Mouse (Mus musculus) forebrain, embryonic 16.5 days (tissue): Measurements from ENCODE around the gene Syt8. TPM values are rescaled to one million over a fixed set of nuclear protein-coding genes. Genes with fewer than 3 reads are reported as not detected.

Experiments
- ATAC-seq: fragments of 200-750 bp; cut with Nextera tagmentation; 2 replicates; pipeline ENCODE4 v1.8.0; 2017; ENCODE audit warnings: mild to moderate bottlenecking, moderate library complexity
- H3K27ac ChIP-seq: fragments of 300-500 bp; sonication (generic); 2 replicates; pipeline ENCODE4 v1.5.1; 2014; ENCODE audit warnings: low read length, control low read depth
- H3K27me3 ChIP-seq: fragments of 300-500 bp; sonication (generic); replicated peaks from 2 replicates; pipeline ENCODE4 v1.6.1; 2014; ENCODE audit warnings: low read length; ENCODE audit not compliant: control insufficient read depth, insufficient read depth
- H3K36me3 ChIP-seq: fragments of 300-500 bp; sonication (generic); 2 replicates; pipeline ENCODE4 v1.6.1; 2014; ENCODE audit not compliant: control insufficient read depth, insufficient read depth
- H3K4me1 ChIP-seq: fragments of 300-500 bp; sonication (generic); replicated peaks from 2 replicates; pipeline ENCODE4 v1.6.1; 2014; ENCODE audit warnings: low read length; ENCODE audit not compliant: control insufficient read depth, insufficient read depth
- H3K4me2 ChIP-seq: fragments of 300-500 bp; sonication (generic); 2 replicates; pipeline ENCODE4 v1.6.1; 2014; ENCODE audit warnings: mild to moderate bottlenecking, low read length, control low read depth
- H3K4me3 ChIP-seq: fragments of 300-500 bp; sonication (generic); replicated peaks from 2 replicates; pipeline ENCODE4 v1.5.1; 2014; ENCODE audit warnings: mild to moderate bottlenecking, low read length, control low read depth
- H3K9ac ChIP-seq: fragments of 300-500 bp; sonication (generic); replicated peaks from 2 replicates; pipeline ENCODE4 v1.6.1; 2014; ENCODE audit warnings: low read depth, low read length, control low read depth
- H3K9me3 ChIP-seq: fragments of 300-500 bp; sonication (generic); 2 replicates; pipeline ENCODE4 v1.6.1; 2016; ENCODE audit warnings: low read length; ENCODE audit not compliant: control insufficient read depth
- WGBS: fragments of 180-500 bp; shearing (Covaris S2); extraction: QIAGEN DNeasy Blood & Tissue Kit; methylation state at CpG from one replicate; pipeline ENCODE4 v1.1.7; 2014; 5-methylcytosine and 5-hydroxymethylcytosine counted together
- polyA plus RNA-seq: library from polyadenylated mRNA; unstranded; fragments of >200 nt; fragmentation: Nextera tagmentation; extraction: Ambion mirVana; gene quantifications from 2 replicates; pipeline ENCODE4 v1.2.1, GENCODE M21; 2015

Gene Syt8
- polyA plus RNA-seq, 1 experiment from 2014 or later = not detected

- ATAC-seq = no peak
- WGBS = 90% methylated on average over 5 of the region's 5 CpGs
- H3K36me3 ChIP-seq = no peaks in the 10 kb centered on the region
- no peak overlapping the region for H3K4me2 ChIP-seq
- H3K9ac ChIP-seq = no peak overlapping the region
- no peaks in the 10 kb centered on the region for H3K9me3 ChIP-seq
- H3K4me1 ChIP-seq = no peaks in the 10 kb centered on the region
- H3K27ac ChIP-seq = no peak overlapping the region
- no peaks in the 10 kb centered on the region for H3K27me3 ChIP-seq
- H3K4me3 ChIP-seq = no peak overlapping the region
Measured at GRCm38 (mm10) chr7:142419887-142420286, 14.8 kb upstream of the Syt8 start.

GRCm38 (mm10) chr7:142421826-142422225 is 12.8 kb upstream of the Syt8 start:
- 71% methylated on average over 2 of the region's 2 CpGs for WGBS
- Histone ChIP-seq H3K4me1 (no peaks in the 10 kb centered on the region), H3K27me3 (no peaks in the 10 kb centered on the region), H3K9ac (no peak overlapping the region), H3K4me3 (no peak overlapping the region), H3K9me3 (no peaks in the 10 kb centered on the region), H3K27ac (no peak overlapping the region), H3K4me2 (no peak overlapping the region), H3K36me3 (no peaks in the 10 kb centered on the region)
- ATAC-seq = no peak

DNA sequence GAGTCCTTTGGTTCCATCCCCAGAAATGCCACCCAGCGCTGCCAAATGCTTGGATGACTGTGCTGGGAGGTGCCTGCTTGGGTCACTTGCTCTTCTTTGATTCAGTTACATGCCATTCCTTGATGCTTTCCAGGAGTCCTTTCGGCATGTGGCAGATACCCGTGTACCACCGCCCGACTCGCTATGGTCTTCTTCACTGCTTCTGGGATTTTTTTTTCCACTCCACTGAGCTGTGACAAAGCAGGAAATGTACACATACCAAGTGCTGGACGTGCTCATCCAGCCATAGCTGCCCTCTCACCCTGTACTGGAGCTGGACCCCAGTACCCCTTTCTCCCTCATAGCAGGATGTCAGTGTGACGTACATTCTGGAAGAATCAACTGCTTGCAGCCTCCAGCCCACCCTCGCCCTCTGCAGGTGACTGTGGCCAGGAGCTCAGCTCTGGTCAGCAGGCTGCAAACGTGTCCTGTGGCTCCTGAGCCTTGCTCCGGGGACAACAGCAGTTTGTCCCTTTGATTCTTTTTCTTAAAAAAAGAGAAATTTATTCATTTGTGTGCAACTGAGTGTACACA is 8.9 kb upstream of the Syt8 start:
- H3K9ac ChIP-seq = no peak overlapping the region
- no peaks in the 10 kb centered on the region for H3K36me3 ChIP-seq
- WGBS = 60% methylated on average over 11 of the region's 11 CpGs
- H3K4me3 ChIP-seq = no peak overlapping the region
- H3K27ac ChIP-seq = no peak overlapping the region
- no peaks in the 10 kb centered on the region for H3K27me3 ChIP-seq
- no peaks in the 10 kb centered on the region for H3K9me3 ChIP-seq
- H3K4me2 ChIP-seq = no peak overlapping the region
- peaks cover 9% of the 10 kb centered on the region for H3K4me1 ChIP-seq
- no peak for ATAC-seq

GRCm38 (mm10) chr7:142428213-142428612 is 6.4 kb upstream of the Syt8 start:
- no peak overlapping the region for H3K9ac ChIP-seq
- H3K27ac ChIP-seq = no peak overlapping the region
- H3K9me3 ChIP-seq = no peaks in the 10 kb centered on the region
- H3K4me2 ChIP-seq = no peak overlapping the region
- H3K4me1 ChIP-seq = peaks cover 10% of the 10 kb centered on the region
- 9% methylated on average over 7 of the region's 7 CpGs for WGBS
- peak; percentile 55; the same call in 1 of the 2 replicates for ATAC-seq
- H3K4me3 ChIP-seq = no peak overlapping the region
- H3K27me3 ChIP-seq = no peaks in the 10 kb centered on the region
- no peaks in the 10 kb centered on the region for H3K36me3 ChIP-seq

GRCm38 (mm10) chr7:142430160-142430678 is 4.4 kb upstream of the Syt8 start:
- Histone ChIP-seq H3K4me2 (peak overlapping the region; percentile 18; the same call in 1 of the 2 replicates), H3K27ac (no peak overlapping the region), H3K4me3 (no peak overlapping the region), H3K9me3 (no peaks in the 10 kb centered on the region), H3K4me1 (peaks cover 10% of the 10 kb centered on the region), H3K9ac (peak overlapping the region; percentile 14; the same call in 1 of the 2 replicates), H3K36me3 (no peaks in the 10 kb centered on the region), H3K27me3 (no peaks in the 10 kb centered on the region)
- ATAC-seq = peak; percentile 80
- WGBS = 20% methylated on average over 12 of the region's 12 CpGs

DNA sequence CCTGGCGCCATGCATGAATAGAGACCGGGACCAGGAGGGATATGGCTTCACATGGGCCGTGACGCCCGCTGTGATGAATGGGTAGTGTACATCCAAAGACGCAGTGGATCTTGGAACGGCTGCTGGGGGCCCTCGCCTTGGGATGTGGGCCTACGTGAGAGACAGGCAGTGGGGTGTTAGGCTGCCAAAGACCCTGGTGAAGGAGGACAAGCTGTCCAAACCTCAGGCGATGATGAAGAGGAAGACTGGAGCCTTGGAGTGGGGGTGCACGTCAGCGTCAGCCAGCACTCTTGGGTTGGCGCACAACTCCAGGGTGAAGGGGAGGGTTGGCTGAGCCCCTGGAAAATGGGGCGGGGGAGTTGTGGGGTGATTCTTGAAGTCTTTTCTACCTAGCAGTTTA is 3.5 kb upstream of the Syt8 start:
- 92% methylated on average over 14 of the region's 14 CpGs for WGBS
- Histone ChIP-seq H3K27me3 (no peaks in the 10 kb centered on the region), H3K4me2 (no peak overlapping the region), H3K9ac (no peak overlapping the region), H3K4me3 (no peak overlapping the region), H3K27ac (no peak overlapping the region), H3K36me3 (no peaks in the 10 kb centered on the region), H3K4me1 (peaks cover 10% of the 10 kb centered on the region), H3K9me3 (no peaks in the 10 kb centered on the region)
- no peak for ATAC-seq

- WGBS = 57% methylated on average over 19 of the region's 19 CpGs
Measured at GRCm38 (mm10) chr7:142433623-142434022, 1.0 kb upstream of the Syt8 start.

GRCm38 (mm10) chr7:142435524-142435923 is 874 bp downstream of the Syt8 start:
- H3K27ac ChIP-seq = no peak overlapping the region
- H3K4me2 ChIP-seq = no peak overlapping the region
- H3K27me3 ChIP-seq = no peaks in the 10 kb centered on the region
- H3K9me3 ChIP-seq = no peaks in the 10 kb centered on the region
- H3K4me3 ChIP-seq = no peak overlapping the region
- no peak overlapping the region for H3K9ac ChIP-seq
- H3K4me1 ChIP-seq = peaks cover 3% of the 10 kb centered on the region
- no peaks in the 10 kb centered on the region for H3K36me3 ChIP-seq
- WGBS = 27% methylated on average over 4 of the region's 4 CpGs
- ATAC-seq = peak; percentile 59; the same call in 1 of the 2 replicates

More at GRCm38 (mm10) chr7:142433623-142434022, 1.0 kb upstream of the Syt8 start:
- Histone ChIP-seq H3K9ac (no peak overlapping the region), H3K36me3 (no peaks in the 10 kb centered on the region), H3K27ac (no peak overlapping the region), H3K4me2 (no peak overlapping the region), H3K27me3 (no peaks in the 10 kb centered on the region), H3K9me3 (no peaks in the 10 kb centered on the region), H3K4me1 (peaks cover 10% of the 10 kb centered on the region), H3K4me3 (no peak overlapping the region)
- ATAC-seq = no peak

DNA sequence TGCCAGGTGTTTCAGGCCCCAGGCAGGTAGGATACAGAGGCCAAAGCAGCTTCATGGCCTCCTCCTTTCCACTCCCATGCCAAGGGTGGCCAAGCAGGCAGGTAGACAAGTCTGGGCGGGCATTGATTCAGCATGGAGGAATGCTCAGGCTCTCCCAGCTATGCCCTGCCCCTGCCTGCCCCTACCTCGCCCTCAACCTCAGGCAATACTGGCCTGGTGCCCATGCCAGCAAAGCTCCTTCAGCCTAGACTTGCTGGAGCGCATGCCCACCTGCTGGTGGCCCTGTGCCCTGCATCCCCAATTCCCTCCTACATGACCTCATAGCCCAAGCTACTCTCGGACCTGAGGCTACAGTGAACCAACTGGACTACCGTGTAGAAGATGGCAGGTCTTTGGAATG is 2.7 kb downstream of the Syt8 start:
- Histone ChIP-seq H3K36me3 (no peaks in the 10 kb centered on the region), H3K27me3 (no peaks in the 10 kb centered on the region), H3K4me3 (no peak overlapping the region), H3K9me3 (no peaks in the 10 kb centered on the region), H3K4me2 (no peak overlapping the region), H3K4me1 (no peaks in the 10 kb centered on the region), H3K27ac (no peak overlapping the region), H3K9ac (no peak overlapping the region)
- 69% methylated on average over 5 of the region's 5 CpGs for WGBS
- no peak for ATAC-seq
